Comparison of ENCODE assay signal across 26 mouse cellular contexts in genomic region chr6:58828582-58828981, GRCm38 (mm10).
"Had no signal": no experiment of that assay in that cellular context is flagged by ENCODE, and none has a peak within 500 bp of the region (broad histone marks: within the 10 kb centered on the region; RNA-seq: fewer than 3 reads in every experiment).

No protein-coding gene starts in this region.

- ATAC-seq: inflammation-experienced regulatory T-cells, adult 6 months; intestine, embryonic 15.5 days; intestine, postnatal 0 days; liver, embryonic 12.5 days had no signal

- H3K9me3 ChIP-seq: heart, embryonic 13.5 days; heart, embryonic 15.5 days; hindbrain, embryonic 13.5 days; hindbrain, embryonic 15.5 days; intestine, embryonic 15.5 days; limb, embryonic 10.5 days; limb, embryonic 12.5 days; liver, embryonic 12.5 days had no signal

- DNase-seq: gastrocnemius, adult 2 months; gastrocnemius, postnatal 10 days; gastrocnemius, postnatal 25 days; heart, adult 18-20 months; heart, postnatal 14 days; heart, postnatal 36 days; kidney, adult 18-20 months; kidney, adult 8-10 months; kidney, postnatal 10 days; kidney, postnatal 25 days; kidney, postnatal 4 days; layer of hippocampus, postnatal 36 days; lung, adult 18-20 months had no signal

- H3K4me3 ChIP-seq: gastrocnemius, adult 2 months; heart, embryonic 13.5 days; heart, embryonic 15.5 days; hindbrain, embryonic 13.5 days; hindbrain, embryonic 15.5 days; intestine, embryonic 15.5 days; layer of hippocampus, adult 2 months; limb, embryonic 10.5 days; limb, embryonic 12.5 days; liver, embryonic 12.5 days had no signal

- H3K9ac ChIP-seq: heart, embryonic 13.5 days; heart, embryonic 15.5 days; hindbrain, embryonic 13.5 days; hindbrain, embryonic 15.5 days; intestine, embryonic 15.5 days; limb, embryonic 12.5 days; liver, embryonic 12.5 days; liver, embryonic 14.5 days had no signal

- H3K27ac ChIP-seq: gastrocnemius, adult 2 months; heart, embryonic 13.5 days; heart, embryonic 15.5 days; hindbrain, embryonic 13.5 days; hindbrain, embryonic 15.5 days; intestine, embryonic 15.5 days; layer of hippocampus, adult 2 months; limb, embryonic 10.5 days; limb, embryonic 12.5 days; liver, embryonic 12.5 days; liver, embryonic 14.5 days had no signal

- H3K36me3 ChIP-seq: heart, embryonic 13.5 days; heart, embryonic 15.5 days; hindbrain, embryonic 13.5 days; hindbrain, embryonic 15.5 days; intestine, embryonic 15.5 days; limb, embryonic 10.5 days; limb, embryonic 12.5 days; liver, embryonic 12.5 days had no signal

- H3K4me2 ChIP-seq: heart, embryonic 11.5 days; heart, embryonic 13.5 days; heart, embryonic 15.5 days; hindbrain, embryonic 13.5 days; hindbrain, embryonic 15.5 days; intestine, embryonic 15.5 days; limb, embryonic 12.5 days; liver, embryonic 12.5 days had no signal

- H3K27me3 ChIP-seq: heart, embryonic 13.5 days; heart, embryonic 15.5 days; hindbrain, embryonic 13.5 days; hindbrain, embryonic 15.5 days; intestine, embryonic 15.5 days; limb, embryonic 12.5 days had no signal
